Mouse (Mus musculus) 416B (cell line): ENCODE results near the gene Neb.
"Not testable (repeated sequence)": the region's sequence is repeated elsewhere in the genome, so short reads cannot be mapped to it uniquely, and the experiment has no call there.

Experiments used
- DNase-seq: peaks from one replicate; pipeline ENCODE4 v3.0.0; 2011; ENCODE audit warnings: low read depth

Gene Neb

GRCm38 (mm10) chr2:52177726-52178125 is 200.5 kb downstream of the Neb start:
- no peak for DNase-seq

DNA sequence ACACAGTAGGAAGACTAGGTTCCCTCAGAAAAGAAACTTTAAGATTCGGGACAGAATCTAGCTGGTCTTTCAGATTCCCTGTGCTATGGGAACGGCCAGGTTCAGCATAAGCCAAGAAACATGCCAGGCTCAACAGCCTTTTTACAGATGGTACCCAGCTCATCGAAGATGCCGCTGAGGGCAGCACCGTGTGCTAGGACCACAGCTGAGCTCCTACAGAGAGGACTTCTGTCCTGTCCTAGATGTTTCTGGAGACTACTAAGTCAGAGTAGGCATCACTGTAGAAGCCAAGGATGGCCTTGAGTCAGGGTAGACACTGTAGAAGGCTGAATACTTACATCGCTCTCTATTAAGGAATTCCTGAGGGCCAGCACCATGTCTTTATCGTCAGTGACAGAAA is 201.1 kb downstream of the Neb start:
- DNase-seq = no peak

DNA sequence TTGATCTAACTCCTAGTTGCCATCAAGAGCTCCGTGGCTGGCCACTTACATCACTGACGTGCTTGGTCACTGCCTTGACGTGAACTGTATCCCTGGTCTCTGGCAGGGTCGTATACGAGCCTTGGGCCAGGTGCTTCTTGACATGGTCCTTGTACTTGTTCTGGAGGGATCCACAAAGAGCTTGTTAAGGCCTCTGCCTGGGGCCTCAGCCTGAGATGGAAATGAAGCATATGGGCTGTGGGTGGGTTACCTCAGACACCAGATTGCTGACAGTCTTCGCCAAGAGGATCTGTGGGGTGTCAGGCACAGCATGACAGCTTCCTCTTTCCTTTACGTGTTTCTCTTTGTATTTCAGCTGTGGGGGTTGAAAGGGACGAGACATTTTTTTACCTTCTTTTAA is 201.7 kb downstream of the Neb start:
- DNase-seq = peak; percentile 1

DNA sequence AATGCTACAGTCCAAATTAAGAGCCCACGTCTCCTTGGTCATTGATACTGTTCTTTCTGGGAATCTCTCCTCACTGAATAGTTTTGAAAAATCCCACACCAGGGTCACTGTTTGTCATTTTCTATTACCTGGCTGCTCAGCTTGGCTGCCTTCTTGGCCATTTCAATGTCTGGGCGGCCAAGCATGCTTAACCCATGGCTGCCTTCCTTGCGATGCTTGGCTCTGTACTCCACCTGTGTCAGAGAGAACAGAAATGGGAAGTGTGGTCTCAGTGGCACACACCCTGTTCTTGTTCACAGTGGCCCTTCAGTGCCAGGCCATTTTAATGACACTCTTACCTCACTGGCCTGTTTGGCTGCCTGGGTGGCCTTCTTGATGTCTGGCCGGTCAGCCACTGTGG is 203.3 kb downstream of the Neb start:
- no peak for DNase-seq

- DNase-seq = peak; percentile 0
These were observed 208.8 kb downstream of the Neb start for GRCm38 (mm10) chr2:52169243-52170005.

DNA sequence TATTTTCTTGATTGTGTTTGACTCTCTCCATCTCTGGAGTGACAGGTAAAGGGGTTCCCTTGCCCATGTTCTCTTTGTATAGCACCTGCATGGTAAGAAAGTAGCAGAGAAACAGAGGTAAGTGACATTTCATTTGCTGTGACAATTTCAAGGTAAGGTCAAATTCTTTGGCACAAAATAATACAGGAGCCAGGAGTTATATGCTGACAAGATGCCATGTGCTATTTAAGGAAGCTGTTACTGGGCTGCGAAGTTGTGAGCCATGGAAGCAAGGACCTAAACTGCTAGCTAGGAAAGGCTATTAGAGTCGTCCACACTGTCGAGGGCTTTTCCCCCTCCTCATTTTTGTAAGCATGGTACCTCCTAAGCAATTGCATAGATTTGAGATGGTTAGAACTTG is 225.2 kb downstream of the Neb start:
- no peak for DNase-seq

DNA sequence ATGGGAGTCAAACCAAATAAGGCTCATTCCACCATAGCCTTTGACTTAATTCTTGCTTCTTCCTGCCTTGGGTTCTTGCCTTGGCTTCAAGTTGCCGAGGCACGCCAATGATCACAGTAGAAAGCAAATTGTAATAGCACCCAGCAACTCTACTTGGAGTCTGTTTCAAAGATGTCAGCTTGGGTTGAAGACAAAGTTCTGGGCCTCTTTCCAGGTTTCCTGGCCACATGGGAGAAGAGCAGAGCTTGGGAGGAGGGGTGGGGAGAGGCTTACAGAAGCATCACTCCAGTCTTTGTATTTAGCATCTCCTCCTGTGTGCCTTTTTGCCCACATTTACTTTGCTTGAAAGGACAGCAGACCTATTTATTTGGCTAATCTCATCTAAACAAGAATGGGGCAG is 244.9 kb downstream of the Neb start:
- no peak for DNase-seq

GRCm38 (mm10) chr2:52131370-52131769 is 246.9 kb downstream of the Neb start:
- not testable (repeated sequence) for DNase-seq

DNA sequence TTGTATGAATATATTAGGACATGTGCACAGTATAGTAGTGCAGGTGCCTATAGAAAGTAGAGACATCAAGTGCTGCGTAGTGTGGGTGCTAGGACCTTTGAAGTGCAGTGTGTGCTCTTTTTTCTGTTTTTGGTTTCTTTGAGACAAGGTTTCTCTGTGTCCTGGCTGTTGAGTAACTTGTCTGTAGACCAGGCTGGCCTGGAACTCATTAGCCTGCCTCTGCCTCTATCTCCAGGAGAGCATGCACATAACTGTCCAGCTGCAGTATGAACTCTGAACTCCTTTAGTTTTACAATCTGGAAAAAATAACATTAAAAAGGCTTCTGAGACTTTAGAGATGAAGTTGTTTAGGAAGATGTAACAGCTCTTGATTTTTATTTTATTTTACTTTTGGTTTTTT is 264.2 kb downstream of the Neb start:
- no peak for DNase-seq
